Mouse (Mus musculus) ES-E14 (cell line): Measurements from ENCODE around the gene Anxa6. TPM values are rescaled to one million over a fixed set of nuclear protein-coding genes. Genes with fewer than 3 reads are reported as not detected.

Experiments
- DNase-seq: peaks from one replicate; pipeline ENCODE4 v3.0.0-alpha.2; 2013; ENCODE audit warnings: low read depth, low spot score
- H3K27ac ChIP-seq: 2 replicates; pipeline ENCODE4 v1.5.1; 2012; ENCODE audit warnings: low read depth, mild to moderate bottlenecking, low read length, moderate library complexity, mixed read lengths; ENCODE audit not compliant: poor library complexity, insufficient read depth, severe bottlenecking
- H3K36me3 ChIP-seq: 2 replicates; pipeline ENCODE4 v1.6.1; 2012; ENCODE audit warnings: mild to moderate bottlenecking, low read length, moderate library complexity, mixed read lengths; ENCODE audit not compliant: control insufficient read depth, poor library complexity, insufficient read depth, severe bottlenecking
- H3K4me1 ChIP-seq, 2 experiments: fragments of 150-350 bp in 1 of 2; sonication (generic) in 1 of 2; 2 replicates each; pipeline ENCODE4 v1.6.1; 2012; ENCODE audit warnings: low read length in 2 of 2, mild to moderate bottlenecking in 1 of 2, mixed read lengths in 1 of 2; ENCODE audit not compliant: control insufficient read depth in 2 of 2, insufficient read depth in 2 of 2, poor library complexity in 1 of 2
- H3K4me3 ChIP-seq, 2 experiments: fragments of 150-350 bp in 1 of 2; sonication (generic) in 1 of 2; 2 replicates each; pipeline ENCODE4 v1.5.1; 2012; ENCODE audit warnings: low read length in 2 of 2, low read depth in 1 of 2, mild to moderate bottlenecking in 1 of 2, mixed read lengths in 1 of 2; ENCODE audit not compliant: insufficient read depth in 1 of 2, poor library complexity in 1 of 2, severe bottlenecking in 1 of 2
- H3K9ac ChIP-seq: 2 replicates; pipeline ENCODE4 v1.6.1; 2012; ENCODE audit warnings: low read depth, mild to moderate bottlenecking, low read length, mixed read lengths; ENCODE audit not compliant: poor library complexity, insufficient read depth, severe bottlenecking
- H3K9me3 ChIP-seq: fragments of 150-350 bp; sonication (generic); 2 replicates; pipeline ENCODE4 v1.6.1; 2012; ENCODE audit warnings: low read depth, mild to moderate bottlenecking, low read length; ENCODE audit not compliant: control insufficient read depth, insufficient read depth
- CHD2 ChIP-seq: IDR thresholded peaks from 2 replicates; pipeline ENCODE4 v1.6.1; 2014; ENCODE audit warnings: mild to moderate bottlenecking, low read depth, low read length, inconsistent platforms
- HCFC1 ChIP-seq: IDR thresholded peaks from 2 replicates; pipeline ENCODE4 v1.6.1; 2012; ENCODE audit warnings: low read length, inconsistent platforms, borderline replicate concordance; ENCODE audit not compliant: insufficient read depth
- MAFK ChIP-seq: IDR thresholded peaks from 2 replicates; pipeline ENCODE4 v1.6.1; 2014; ENCODE audit warnings: mild to moderate bottlenecking, low read depth, low read length, inconsistent platforms; ENCODE audit not compliant: insufficient read depth
- ZC3H11A ChIP-seq: IDR thresholded peaks from 2 replicates; pipeline ENCODE4 v1.6.1; 2012; ENCODE audit warnings: low read depth, mild to moderate bottlenecking, inconsistent platforms, low read length, borderline replicate concordance
- ZNF384 ChIP-seq: IDR thresholded peaks from 2 replicates; pipeline ENCODE4 v1.6.1; 2012; ENCODE audit warnings: low read depth, low read length, inconsistent platforms
- in situ Hi-C, 2 experiments: fragments of 600-800 bp; cut with MboI; formaldehyde crosslinking; loops; one replicate each; pipeline ENCODE4 v1.15.1; 2025; ENCODE audit warnings: low sequenced_read_pairs in 2 of 2, inconsistent platforms in 1 of 2; ENCODE audit not compliant: unreplicated experiment in 2 of 2
- total RNA-seq: library from RNA; depleted of rRNA; stranded (reverse); fragments of 300-350 nt; gene quantifications from 2 replicates; pipeline ENCODE4 v1.2.3, GENCODE M21; 2012

The Anxa6 gene
- total RNA-seq, 1 experiment: 125 TPM

- TF ChIP-seq ZNF384: no peak
- TF ChIP-seq ZC3H11A: no peak
- TF ChIP-seq CHD2: no peak
- no peak for TF ChIP-seq MAFK
- TF ChIP-seq HCFC1: no peak
- Histone ChIP-seq H3K4me1 (no peaks in the 10 kb centered on the region), H3K4me3 (no peak overlapping the region), H3K9ac (no peak overlapping the region), H3K36me3 (no peaks in the 10 kb centered on the region), H3K27ac (no peak overlapping the region), H3K9me3 (no peaks in the 10 kb centered on the region)
- DNase-seq: no peak
- in situ Hi-C loops: no loop called here
Measured at GRCm38 (mm10) chr11:55060802-55061201, 27.6 kb upstream of the Anxa6 start.

- TF ChIP-seq ZNF384 (no peak), MAFK (no peak), CHD2 (no peak), ZC3H11A (no peak)
- DNase-seq: no peak
- H3K9ac ChIP-seq: no peak overlapping the region
- H3K27ac ChIP-seq: no peak overlapping the region
- H3K36me3 ChIP-seq: no peaks in the 10 kb centered on the region
- H3K9me3 ChIP-seq: no peaks in the 10 kb centered on the region
- in situ Hi-C loops: no loop called here
- no peaks in the 10 kb centered on the region for H3K4me1 ChIP-seq
- no peak overlapping the region for H3K4me3 ChIP-seq
Measured at GRCm38 (mm10) chr11:55057511-55057910, 24.3 kb upstream of the Anxa6 start.

- no peak overlapping the region for H3K9ac ChIP-seq
- H3K4me3 ChIP-seq: no peak overlapping the region
- H3K9me3 ChIP-seq: no peaks in the 10 kb centered on the region
- H3K27ac ChIP-seq: no peak overlapping the region
- no peak for DNase-seq
- no peaks in the 10 kb centered on the region for H3K4me1 ChIP-seq
- H3K36me3 ChIP-seq: no peaks in the 10 kb centered on the region
- in situ Hi-C loops: no loop called here
- TF ChIP-seq ZNF384 (no peak), MAFK (no peak), ZC3H11A (no peak), CHD2 (no peak), HCFC1 (no peak)
Measured at GRCm38 (mm10) chr11:55050837-55051510, 17.7 kb upstream of the Anxa6 start.

GRCm38 (mm10) chr11:55046600-55046999 lies 13.4 kb upstream of the Anxa6 start:
- Histone ChIP-seq H3K9me3 (no peaks in the 10 kb centered on the region), H3K9ac (no peak overlapping the region), H3K27ac (no peak overlapping the region), H3K36me3 (no peaks in the 10 kb centered on the region), H3K4me3 (no peak overlapping the region), H3K4me1 (no peaks in the 10 kb centered on the region)
- in situ Hi-C loops: no loop called here
- DNase-seq: no peak
- no peak for TF ChIP-seq MAFK
- TF ChIP-seq ZC3H11A: no peak
- TF ChIP-seq HCFC1: no peak
- no peak for TF ChIP-seq ZNF384
- TF ChIP-seq CHD2: no peak

DNA sequence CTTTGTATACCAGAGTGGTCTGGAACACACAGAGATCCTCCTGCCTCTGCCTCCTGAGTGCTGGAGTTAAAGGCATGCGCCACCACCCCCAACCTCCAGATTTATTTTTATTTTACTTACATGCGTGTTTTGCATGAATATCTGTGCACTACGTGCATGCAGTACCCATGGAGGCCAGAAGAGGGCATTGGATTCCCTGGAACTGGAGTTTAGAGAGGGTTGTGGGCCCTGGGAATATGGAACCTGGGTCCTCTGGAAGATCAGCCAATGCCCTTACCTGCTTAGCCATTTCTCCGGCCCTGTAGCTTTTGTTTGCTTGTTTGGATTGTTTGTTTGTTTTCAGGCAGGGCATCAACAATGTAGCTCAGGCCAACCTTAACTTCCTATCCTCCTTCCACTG lies 8.1 kb upstream of the Anxa6 start:
- Histone ChIP-seq H3K4me1 (no peaks in the 10 kb centered on the region), H3K27ac (no peak overlapping the region), H3K36me3 (no peaks in the 10 kb centered on the region), H3K9ac (no peak overlapping the region), H3K9me3 (no peaks in the 10 kb centered on the region), H3K4me3 (no peak overlapping the region)
- TF ChIP-seq CHD2 (no peak), HCFC1 (no peak), MAFK (no peak), ZNF384 (no peak), ZC3H11A (no peak)
- DNase-seq: no peak
- in situ Hi-C loops: loop anchor here in 1 of 2 experiments (5.0 kb wide), 1 partner anchor 44 kb away; no protein-coding TSS in a partner anchor
